Mouse (Mus musculus) forebrain, embryonic 12.5 days (tissue): Measurements from ENCODE around the gene Gpr18. TPM values are rescaled to one million over a fixed set of nuclear protein-coding genes. Genes with fewer than 3 reads are reported as not detected.
"Not testable (repeated sequence)": the region's sequence is repeated elsewhere in the genome, so short reads cannot be mapped to it uniquely, and the experiment has no call there.

Experiments used
- ATAC-seq: fragments of 200-750 bp; cut with Nextera tagmentation; 2 replicates; pipeline ENCODE4 v1.8.0; 2017; ENCODE audit warnings: moderate TSS enrichment; ENCODE audit not compliant: low FRiP score
- H3K27ac ChIP-seq: fragments of 300-500 bp; sonication (generic); 2 replicates; pipeline ENCODE4 v1.5.1; 2016; ENCODE audit warnings: mild to moderate bottlenecking
- H3K27me3 ChIP-seq: fragments of 300-500 bp; sonication (generic); 2 replicates; pipeline ENCODE4 v1.6.1; 2016; ENCODE audit warnings: mild to moderate bottlenecking
- H3K36me3 ChIP-seq: fragments of 300-500 bp; sonication (generic); replicated peaks from 2 replicates; pipeline ENCODE4 v1.6.1; 2016; ENCODE audit warnings: mild to moderate bottlenecking
- H3K4me1 ChIP-seq: fragments of 300-500 bp; sonication (generic); 2 replicates; pipeline ENCODE4 v1.6.1; 2016
- H3K4me2 ChIP-seq: fragments of 300-500 bp; sonication (generic); 2 replicates; pipeline ENCODE4 v1.6.1; 2016; ENCODE audit warnings: mild to moderate bottlenecking, moderate library complexity
- H3K4me3 ChIP-seq: fragments of 300-500 bp; sonication (generic); replicated peaks from 2 replicates; pipeline ENCODE4 v1.5.1; 2016; ENCODE audit warnings: mild to moderate bottlenecking
- H3K9ac ChIP-seq: fragments of 300-500 bp; sonication (generic); 2 replicates; pipeline ENCODE4 v1.6.1; 2016; ENCODE audit warnings: mild to moderate bottlenecking
- H3K9me3 ChIP-seq: fragments of 300-500 bp; sonication (generic); 2 replicates; pipeline ENCODE4 v1.6.1; 2016
- WGBS: fragments of 180-500 bp; shearing (Covaris S2); methylation state at CpG from one replicate; pipeline ENCODE4 v1.1.7; 2016; 5-methylcytosine and 5-hydroxymethylcytosine counted together
- polyA plus RNA-seq: library from polyadenylated mRNA; unstranded; fragments of >200 nt; fragmentation: Nextera tagmentation; extraction: Ambion mirVana; gene quantifications from 2 replicates; pipeline ENCODE4 v1.2.1, GENCODE M21; 2016

Gpr18 gene
- polyA plus RNA-seq, 1 experiment from 2014 or later, result 0.20 TPM

- not testable (repeated sequence) for H3K9me3 ChIP-seq, H3K9ac ChIP-seq, H3K4me2 ChIP-seq, H3K4me3 ChIP-seq, H3K27ac ChIP-seq, H3K27me3 ChIP-seq, H3K36me3 ChIP-seq, ATAC-seq
- 67% methylated on average over 2 of the region's 2 CpGs for WGBS
- peaks cover 24% of the 10 kb centered on the region for H3K4me1 ChIP-seq
Measured at GRCm38 (mm10) chr14:121876190-121876589, 39.4 kb downstream of the Gpr18 start.

- H3K4me1 ChIP-seq, result peaks cover 8% of the 10 kb centered on the region
- no peaks in the 10 kb centered on the region for H3K36me3 ChIP-seq
- 89% methylated on average over 4 of the region's 4 CpGs for WGBS
- no peak overlapping the region for H3K4me3 ChIP-seq
- H3K9ac ChIP-seq, result no peak overlapping the region
- H3K4me2 ChIP-seq, result no peak overlapping the region
- no peak overlapping the region for H3K27ac ChIP-seq
- H3K9me3 ChIP-seq, result no peaks in the 10 kb centered on the region
- no peak for ATAC-seq
- H3K27me3 ChIP-seq, result peaks cover 4% of the 10 kb centered on the region; the same call in 1 of the 2 replicates
Measured at GRCm38 (mm10) chr14:121873646-121874045, 41.9 kb downstream of the Gpr18 start.

- peaks cover 4% of the 10 kb centered on the region; the same call in 1 of the 2 replicates for H3K27me3 ChIP-seq
- H3K4me2 ChIP-seq, result no peak overlapping the region
- H3K4me1 ChIP-seq, result peaks cover 8% of the 10 kb centered on the region
- H3K27ac ChIP-seq, result no peak overlapping the region
- no peak for ATAC-seq
- no peaks in the 10 kb centered on the region for H3K36me3 ChIP-seq
- WGBS, result 86% methylated on average over 2 of the region's 2 CpGs
- no peak overlapping the region for H3K4me3 ChIP-seq
- no peaks in the 10 kb centered on the region for H3K9me3 ChIP-seq
- H3K9ac ChIP-seq, result no peak overlapping the region
Measured at GRCm38 (mm10) chr14:121873172-121873571, 42.4 kb downstream of the Gpr18 start.

GRCm38 (mm10) chr14:121872760-121873159, 42.8 kb downstream of the Gpr18 start:
- Histone ChIP-seq H3K27me3 (peaks cover 4% of the 10 kb centered on the region; the same call in 1 of the 2 replicates), H3K4me3 (no peak overlapping the region), H3K9me3 (no peaks in the 10 kb centered on the region), H3K4me2 (no peak overlapping the region), H3K27ac (no peak overlapping the region), H3K9ac (no peak overlapping the region), H3K36me3 (no peaks in the 10 kb centered on the region), H3K4me1 (peaks cover 7% of the 10 kb centered on the region)
- WGBS, result 87% methylated on average over 1 of the region's 1 CpGs
- no peak for ATAC-seq

GRCm38 (mm10) chr14:121869111-121869510, 46.5 kb downstream of the Gpr18 start:
- Histone ChIP-seq H3K36me3 (no peaks in the 10 kb centered on the region), H3K4me2 (no peak overlapping the region), H3K9ac (no peak overlapping the region), H3K9me3 (no peaks in the 10 kb centered on the region), H3K4me3 (no peak overlapping the region), H3K27me3 (no peaks in the 10 kb centered on the region), H3K27ac (no peak overlapping the region), H3K4me1 (peaks cover 4% of the 10 kb centered on the region; the same call in 1 of the 2 replicates)
- ATAC-seq, result no peak
- WGBS, result 85% methylated on average over 1 of the region's 1 CpGs

GRCm38 (mm10) chr14:121866574-121866973, 49.0 kb downstream of the Gpr18 start:
- no peak overlapping the region for H3K27ac ChIP-seq
- no peak overlapping the region for H3K4me2 ChIP-seq
- 0 out of 2 replicates have a peak, but pooled peaks cover 4% of the 10 kb centered on the region for H3K27me3 ChIP-seq
- H3K9me3 ChIP-seq, result no peaks in the 10 kb centered on the region
- no peaks in the 10 kb centered on the region for H3K36me3 ChIP-seq
- no peak for ATAC-seq
- 82% methylated on average over 3 of the region's 3 CpGs for WGBS
- H3K4me1 ChIP-seq, result peaks cover 4% of the 10 kb centered on the region; the same call in 1 of the 2 replicates
- no peak overlapping the region for H3K9ac ChIP-seq
- H3K4me3 ChIP-seq, result no peak overlapping the region

GRCm38 (mm10) chr14:121865162-121865561, 50.4 kb downstream of the Gpr18 start:
- 8% methylated on average over 2 of the region's 2 CpGs for WGBS
- not testable (repeated sequence) for H3K27me3 ChIP-seq, H3K36me3 ChIP-seq, H3K9me3 ChIP-seq, H3K4me2 ChIP-seq, ATAC-seq, H3K27ac ChIP-seq, H3K4me1 ChIP-seq, H3K4me3 ChIP-seq, H3K9ac ChIP-seq

Other genes starting within 250 kb of the Gpr18 start
- 4.4 and 4.8 TPM in 2 replicates for gene Dock9, start 117.9 kb downstream of the Gpr18 start, polyA plus RNA-seq
- 67.0 and 67.4 TPM in 2 replicates for gene Ubac2, start 37.2 kb downstream of the Gpr18 start, polyA plus RNA-seq
- 1.4 and 1.8 TPM in 2 replicates for gene Gpr183, start 49.4 kb upstream of the Gpr18 start, polyA plus RNA-seq
- gene Timm8a2, start 118.9 kb upstream of the Gpr18 start, polyA plus RNA-seq, result not detected in 2 replicates
- gene Tm9sf2, start 191.3 kb upstream of the Gpr18 start, polyA plus RNA-seq, result 118 and 120 TPM in 2 replicates